Mouse (Mus musculus): ENCODE measurements around the gene Tbc1d24. TPM values are rescaled to one million over a fixed set of nuclear protein-coding genes. Genes with fewer than 3 reads are reported as not detected.

Tbc1d24 gene
- total and polyA plus RNA-seq, 2 experiments, result 13.3 to 31.5 TPM

- Histone ChIP-seq H3K27ac (replicated peaks; ENCODE audit: insufficient read depth, low read depth, low read length) (peak overlapping the region; percentile 96), H3K9ac (ENCODE audit: low read depth, low read length) (peak overlapping the region; percentile 84), H3K36me3 (ENCODE audit: control insufficient read depth, insufficient read depth, low read length) (no peaks in the 10 kb centered on the region; the same call in 1 of the 2 replicates), H3K79me2 (ENCODE audit: control insufficient read depth, insufficient read depth, low read length) (peaks cover 7% of the 10 kb centered on the region; the same call in 1 of the 2 replicates), H3K4me3 (ENCODE audit: insufficient read depth, low read depth, low read length) (peak overlapping the region; percentile 60), H3K4me1 (ENCODE audit: control insufficient read depth, insufficient read depth, low read length) (peaks cover 41% of the 10 kb centered on the region), H3K27me3 (ENCODE audit: control insufficient read depth, insufficient read depth, low read length) (no peaks in the 10 kb centered on the region)
- DNase-seq (ENCODE audit: extremely low read depth, low read depth, low spot score), result no peak
- TF ChIP-seq CTCF (IDR thresholded peaks at IDR 0.05; ENCODE audit: low read depth, low read length), result no peak
- no peak for TF ChIP-seq POLR2A (IDR thresholded peaks at IDR 0.05; ENCODE audit: extremely low read depth, insufficient read depth, low read length)
- 81% methylated on average over 5 of the region's 5 CpGs for WGBS
Measured at GRCm38 (mm10) chr17:24225851-24226250, 20.5 kb upstream of the Tbc1d24 start.

GRCm38 (mm10) chr17:24224741-24225140, 19.4 kb upstream of the Tbc1d24 start:
- H3K27ac ChIP-seq (replicated peaks; ENCODE audit: insufficient read depth, low read depth, low read length), result peak overlapping the region; percentile 96
- WGBS, result 21% methylated on average over 10 of the region's 10 CpGs
- DNase-seq (ENCODE audit: extremely low read depth, low read depth, low spot score), result peak; percentile 96
- H3K9ac ChIP-seq (ENCODE audit: low read depth, low read length), result peak overlapping the region; percentile 84
- H3K36me3 ChIP-seq (ENCODE audit: control insufficient read depth, insufficient read depth, low read length), result no peaks in the 10 kb centered on the region; the same call in 1 of the 2 replicates
- no peaks in the 10 kb centered on the region for H3K27me3 ChIP-seq (ENCODE audit: control insufficient read depth, insufficient read depth, low read length)
- TF ChIP-seq POLR2A (IDR thresholded peaks at IDR 0.05; ENCODE audit: extremely low read depth, insufficient read depth, low read length), result peak; percentile 66; the same call in 1 of the 2 replicates
- TF ChIP-seq CTCF (IDR thresholded peaks at IDR 0.05; ENCODE audit: low read depth, low read length), result no peak
- H3K4me3 ChIP-seq (ENCODE audit: insufficient read depth, low read depth, low read length), result peak overlapping the region; percentile 60; the same call in 1 of the 2 replicates
- peaks cover 14% of the 10 kb centered on the region; the same call in 1 of the 2 replicates for H3K79me2 ChIP-seq (ENCODE audit: control insufficient read depth, insufficient read depth, low read length)
- H3K4me1 ChIP-seq (ENCODE audit: control insufficient read depth, insufficient read depth, low read length), result peaks cover 41% of the 10 kb centered on the region

- TF ChIP-seq CTCF (IDR thresholded peaks at IDR 0.05; ENCODE audit: low read depth, low read length) (no peak), POLR2A (IDR thresholded peaks at IDR 0.05; ENCODE audit: extremely low read depth, insufficient read depth, low read length) (no peak)
- no peaks in the 10 kb centered on the region; the same call in 1 of the 2 replicates for H3K36me3 ChIP-seq (ENCODE audit: control insufficient read depth, insufficient read depth, low read length)
- peaks cover 41% of the 10 kb centered on the region for H3K4me1 ChIP-seq (ENCODE audit: control insufficient read depth, insufficient read depth, low read length)
- no peak overlapping the region for H3K4me3 ChIP-seq (ENCODE audit: insufficient read depth, low read depth, low read length)
- H3K9ac ChIP-seq (ENCODE audit: low read depth, low read length), result peak overlapping the region; percentile 84
- peaks cover 20% of the 10 kb centered on the region; the same call in 1 of the 2 replicates for H3K79me2 ChIP-seq (ENCODE audit: control insufficient read depth, insufficient read depth, low read length)
- no peaks in the 10 kb centered on the region for H3K27me3 ChIP-seq (ENCODE audit: control insufficient read depth, insufficient read depth, low read length)
- 40% methylated on average over 5 of the region's 5 CpGs for WGBS
- peak overlapping the region; percentile 96 for H3K27ac ChIP-seq (replicated peaks; ENCODE audit: insufficient read depth, low read depth, low read length)
- DNase-seq (ENCODE audit: extremely low read depth, low read depth, low spot score), result peak; percentile 61
Measured at GRCm38 (mm10) chr17:24223513-24223912, 18.2 kb upstream of the Tbc1d24 start.

- no peak overlapping the region for H3K4me3 ChIP-seq (ENCODE audit: insufficient read depth, low read depth, low read length)
- H3K27ac ChIP-seq (replicated peaks; ENCODE audit: insufficient read depth, low read depth, low read length), result peak overlapping the region; percentile 96
- peaks cover 44% of the 10 kb centered on the region for H3K4me1 ChIP-seq (ENCODE audit: control insufficient read depth, insufficient read depth, low read length)
- TF ChIP-seq CTCF (IDR thresholded peaks at IDR 0.05; ENCODE audit: low read depth, low read length) (no peak), POLR2A (IDR thresholded peaks at IDR 0.05; ENCODE audit: extremely low read depth, insufficient read depth, low read length) (no peak)
- H3K79me2 ChIP-seq (ENCODE audit: control insufficient read depth, insufficient read depth, low read length), result peaks cover 20% of the 10 kb centered on the region; the same call in 1 of the 2 replicates
- no peak overlapping the region for H3K9ac ChIP-seq (ENCODE audit: low read depth, low read length)
- 89% methylated on average over 6 of the region's 6 CpGs for WGBS
- peaks cover under 1% of the 10 kb centered on the region; the same call in 1 of the 2 replicates for H3K36me3 ChIP-seq (ENCODE audit: control insufficient read depth, insufficient read depth, low read length)
- no peaks in the 10 kb centered on the region for H3K27me3 ChIP-seq (ENCODE audit: control insufficient read depth, insufficient read depth, low read length)
- no peak for DNase-seq (ENCODE audit: extremely low read depth, low read depth, low spot score)
Measured at GRCm38 (mm10) chr17:24222653-24223052, 17.3 kb upstream of the Tbc1d24 start.

- peak; percentile 100 for DNase-seq (ENCODE audit: extremely low read depth, low read depth, low spot score)
- Histone ChIP-seq H3K79me2 (ENCODE audit: control insufficient read depth, insufficient read depth, low read length) (peaks cover 19% of the 10 kb centered on the region; the same call in 1 of the 2 replicates), H3K36me3 (ENCODE audit: control insufficient read depth, insufficient read depth, low read length) (peaks cover 14% of the 10 kb centered on the region), H3K27ac (replicated peaks; ENCODE audit: insufficient read depth, low read depth, low read length) (peak within 1 kb of the TSS; percentile 96), H3K4me1 (ENCODE audit: control insufficient read depth, insufficient read depth, low read length) (peaks cover 46% of the 10 kb centered on the region), H3K9ac (ENCODE audit: low read depth, low read length) (peak within 1 kb of the TSS; percentile 91), H3K4me3 (ENCODE audit: insufficient read depth, low read depth, low read length) (peak within 1 kb of the TSS; percentile 90), H3K27me3 (ENCODE audit: control insufficient read depth, insufficient read depth, low read length) (no peaks in the 10 kb centered on the region)
- WGBS, result under 1% methylated on average over 41 of the region's 41 CpGs
- TF ChIP-seq CTCF (IDR thresholded peaks at IDR 0.05; ENCODE audit: low read depth, low read length) (0 out of 2 replicates have a peak, but pooled peaks have one; percentile 7), POLR2A (IDR thresholded peaks at IDR 0.05; ENCODE audit: extremely low read depth, insufficient read depth, low read length) (peak; percentile 91)
Measured at GRCm38 (mm10) chr17:24220435-24221411, 15.4 kb upstream of the Tbc1d24 start, which contains the start of gene Tedc2. Gene Tedc2, minus strand, starts transcription at chr17:24220851.
